Mouse (Mus musculus): ENCODE measurements at regions not wholly inside any gene's neighbourhood (a gene's known extent, or its start where the extent isn't known, plus 50 kb on each side); places are given as distances from the start of the nearest gene placed in this dataset.

DNA sequence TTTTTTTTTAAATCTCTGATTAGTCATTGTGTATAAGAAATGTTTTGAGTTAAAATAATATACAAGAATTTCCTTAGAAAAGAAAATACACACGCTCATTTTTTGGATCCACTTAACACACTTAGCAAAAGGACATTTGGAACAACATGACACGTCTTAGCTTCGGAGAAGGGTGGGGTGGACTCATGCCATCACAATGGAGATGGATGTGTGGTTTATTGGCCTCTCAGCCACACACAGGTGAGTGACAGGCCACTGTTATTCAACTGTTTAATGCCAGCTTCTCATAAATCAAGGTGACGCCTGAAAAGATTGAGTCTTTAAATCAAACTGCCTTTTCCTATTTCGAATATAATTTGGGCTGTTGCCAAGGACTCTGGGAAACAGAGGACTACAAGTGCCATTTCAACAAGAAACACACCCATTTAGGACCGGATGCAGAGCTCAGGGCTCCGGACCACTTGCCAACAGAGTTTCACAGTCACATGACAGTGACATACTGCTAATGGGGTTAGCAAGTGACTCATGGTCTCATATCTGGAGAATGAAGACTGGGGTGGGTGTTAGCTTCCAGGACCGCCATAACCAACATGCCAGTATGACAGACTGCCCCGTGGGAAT, 71.5 kb upstream of the Cldn5 start:
- Histone ChIP-seq H3K9ac (ENCODE audit: low read length) (no peak overlapping the region), H3K27me3 (ENCODE audit: control insufficient read depth, insufficient read depth, low read length) (no peaks in the 10 kb centered on the region), H3K4me2 (ENCODE audit: low read depth, low read length, severe bottlenecking) (no peak overlapping the region), H3K4me1 (replicated peaks; ENCODE audit: control insufficient read depth, insufficient read depth, low read length) (no peaks in the 10 kb centered on the region), H3K4me3 (ENCODE audit: low read depth, low read length) (no peak overlapping the region), H3K9me3 (ENCODE audit: control insufficient read depth, low read length) (no peaks in the 10 kb centered on the region), H3K36me3 (ENCODE audit: control insufficient read depth, insufficient read depth, low read length) (no peaks in the 10 kb centered on the region), H3K27ac (ENCODE audit: low read depth, low read length) (no peak overlapping the region)
- ATAC-seq (replicated peaks; ENCODE audit: low FRiP score) (no peak), DNase-seq (ENCODE audit: low spot score) (no peak)
- WGBS, result 85% methylated on average over 9 of the region's 9 CpGs

DNA sequence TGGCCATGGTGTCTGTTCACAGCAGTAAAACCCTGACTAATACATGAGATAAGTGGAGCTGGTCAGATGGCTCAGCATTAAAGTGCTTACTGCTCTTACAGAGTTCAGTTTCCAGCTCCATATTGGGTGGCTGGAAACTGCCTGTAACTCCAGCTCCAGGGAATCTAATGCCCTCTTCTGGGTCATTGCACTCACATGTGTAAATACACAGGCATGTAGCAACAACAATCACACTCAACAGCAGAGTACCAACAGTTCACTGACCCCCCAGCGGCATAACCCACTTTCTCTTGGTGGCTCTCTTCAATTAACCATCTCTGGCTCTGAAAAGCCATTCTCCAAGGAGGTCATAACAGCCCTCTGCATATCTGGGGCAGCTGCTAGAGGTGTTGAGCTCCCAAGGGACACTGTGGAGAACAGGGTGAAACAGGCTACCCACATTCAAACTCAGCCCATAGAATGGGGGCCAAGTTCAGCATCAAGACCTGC, 65.0 kb upstream of the Cldn5 start:
- Histone ChIP-seq H3K27ac (ENCODE audit: low read depth, low read length) (no peak overlapping the region), H3K36me3 (ENCODE audit: control insufficient read depth, insufficient read depth, low read length) (no peaks in the 10 kb centered on the region), H3K27me3 (ENCODE audit: control insufficient read depth, insufficient read depth, low read length) (no peaks in the 10 kb centered on the region), H3K9me3 (ENCODE audit: control insufficient read depth, low read length) (no peaks in the 10 kb centered on the region), H3K9ac (ENCODE audit: low read length) (no peak overlapping the region), H3K4me1 (replicated peaks; ENCODE audit: control insufficient read depth, insufficient read depth, low read length) (no peaks in the 10 kb centered on the region), H3K4me2 (ENCODE audit: low read depth, low read length, severe bottlenecking) (no peak overlapping the region), H3K4me3 (ENCODE audit: low read depth, low read length) (no peak overlapping the region)
- WGBS, result 72% methylated on average over 1 of the region's 1 CpGs
- ATAC-seq (replicated peaks; ENCODE audit: low FRiP score) (no peak), DNase-seq (ENCODE audit: low spot score) (no peak)

DNA sequence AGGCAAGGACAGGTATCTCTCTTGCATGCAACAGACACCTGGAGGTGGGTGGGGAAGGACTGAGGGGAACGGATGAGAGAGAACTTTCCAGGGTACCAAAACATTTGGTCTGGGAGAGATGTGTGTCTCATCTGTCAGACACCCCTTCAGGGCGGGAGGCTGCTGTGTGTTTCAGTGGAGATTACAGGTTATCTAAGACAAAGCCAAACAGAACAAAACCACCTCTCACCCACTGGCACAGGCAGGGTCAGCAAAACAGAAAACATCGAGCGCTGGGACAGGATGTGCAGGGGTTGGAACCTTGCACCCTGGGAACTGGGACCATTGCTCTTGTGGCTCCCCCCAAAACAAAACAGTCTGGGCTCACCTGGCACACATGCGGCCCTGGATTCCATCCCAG, 63.6 kb upstream of the Cldn5 start:
- DNase-seq (ENCODE audit: low spot score) (no peak), ATAC-seq (replicated peaks; ENCODE audit: low FRiP score) (no peak)
- H3K27ac ChIP-seq (ENCODE audit: low read depth, low read length), result no peak overlapping the region
- H3K36me3 ChIP-seq (ENCODE audit: control insufficient read depth, insufficient read depth, low read length), result no peaks in the 10 kb centered on the region
- H3K4me3 ChIP-seq (ENCODE audit: low read depth, low read length), result no peak overlapping the region
- H3K4me1 ChIP-seq (replicated peaks; ENCODE audit: control insufficient read depth, insufficient read depth, low read length), result no peaks in the 10 kb centered on the region
- 84% methylated on average over 5 of the region's 5 CpGs for WGBS
- H3K9ac ChIP-seq (ENCODE audit: low read length), result no peak overlapping the region
- H3K27me3 ChIP-seq (ENCODE audit: control insufficient read depth, insufficient read depth, low read length), result no peaks in the 10 kb centered on the region
- H3K4me2 ChIP-seq (ENCODE audit: low read depth, low read length, severe bottlenecking), result no peak overlapping the region
- H3K9me3 ChIP-seq (ENCODE audit: control insufficient read depth, low read length), result no peaks in the 10 kb centered on the region

DNA sequence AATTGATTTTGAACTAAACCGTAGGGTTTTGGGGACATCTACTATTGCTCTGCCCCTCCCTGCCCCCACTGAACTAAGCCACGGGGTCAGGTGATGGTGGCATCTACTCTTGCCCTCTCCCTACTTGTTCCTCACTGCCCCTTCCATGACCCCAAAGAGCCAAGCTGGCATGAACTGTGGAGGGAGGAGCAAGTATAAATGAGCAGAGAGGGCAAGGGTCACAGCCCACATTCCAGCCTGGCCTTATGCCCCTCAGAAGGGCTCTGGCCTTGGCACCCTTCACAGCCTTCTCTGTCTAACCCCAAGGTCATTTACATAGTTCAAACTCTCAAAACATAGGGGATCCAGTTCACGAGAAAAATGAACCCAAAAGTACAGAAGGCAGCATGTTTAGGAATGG, 61.3 kb upstream of the Cldn5 start:
- Histone ChIP-seq H3K9me3 (ENCODE audit: control insufficient read depth, low read length) (no peaks in the 10 kb centered on the region), H3K27ac (ENCODE audit: low read depth, low read length) (no peak overlapping the region), H3K4me1 (replicated peaks; ENCODE audit: control insufficient read depth, insufficient read depth, low read length) (no peaks in the 10 kb centered on the region), H3K4me3 (ENCODE audit: low read depth, low read length) (no peak overlapping the region), H3K9ac (ENCODE audit: low read length) (no peak overlapping the region), H3K4me2 (ENCODE audit: low read depth, low read length, severe bottlenecking) (no peak overlapping the region), H3K27me3 (ENCODE audit: control insufficient read depth, insufficient read depth, low read length) (no peaks in the 10 kb centered on the region), H3K36me3 (ENCODE audit: control insufficient read depth, insufficient read depth, low read length) (no peaks in the 10 kb centered on the region)
- DNase-seq (ENCODE audit: low spot score), result no peak
- WGBS, result 60% methylated on average over 3 of the region's 3 CpGs
- ATAC-seq (replicated peaks; ENCODE audit: low FRiP score), result no peak

DNA sequence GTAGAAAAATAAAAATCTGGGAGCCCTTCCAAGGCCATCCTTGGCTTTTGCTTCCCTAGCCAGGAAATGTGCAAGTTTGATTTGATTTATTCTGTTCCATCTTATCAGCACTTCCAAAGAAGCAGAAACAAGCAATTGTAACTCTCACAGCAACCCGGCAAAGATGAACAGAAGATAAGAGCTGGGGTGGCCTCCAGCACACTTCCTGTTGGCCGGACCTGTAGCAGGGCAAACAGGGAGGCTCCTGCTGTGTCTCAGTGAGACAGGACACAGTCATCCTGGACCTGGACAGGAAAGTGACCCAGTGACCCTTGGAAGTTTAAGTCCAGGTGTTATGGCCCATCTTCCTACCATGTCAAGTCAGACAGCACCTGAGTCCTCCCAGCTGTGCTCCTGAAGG, 58.6 kb upstream of the Cldn5 start:
- Histone ChIP-seq H3K27ac (ENCODE audit: low read depth, low read length) (no peak overlapping the region), H3K9ac (ENCODE audit: low read length) (no peak overlapping the region), H3K4me2 (ENCODE audit: low read depth, low read length, severe bottlenecking) (no peak overlapping the region), H3K9me3 (ENCODE audit: control insufficient read depth, low read length) (no peaks in the 10 kb centered on the region), H3K4me3 (ENCODE audit: low read depth, low read length) (no peak overlapping the region), H3K27me3 (ENCODE audit: control insufficient read depth, insufficient read depth, low read length) (no peaks in the 10 kb centered on the region), H3K36me3 (ENCODE audit: control insufficient read depth, insufficient read depth, low read length) (no peaks in the 10 kb centered on the region), H3K4me1 (replicated peaks; ENCODE audit: control insufficient read depth, insufficient read depth, low read length) (no peaks in the 10 kb centered on the region)
- no peak for ATAC-seq (replicated peaks; ENCODE audit: low FRiP score)
- no peak for DNase-seq (ENCODE audit: low spot score)
- 73% methylated on average over 2 of the region's 2 CpGs for WGBS

DNA sequence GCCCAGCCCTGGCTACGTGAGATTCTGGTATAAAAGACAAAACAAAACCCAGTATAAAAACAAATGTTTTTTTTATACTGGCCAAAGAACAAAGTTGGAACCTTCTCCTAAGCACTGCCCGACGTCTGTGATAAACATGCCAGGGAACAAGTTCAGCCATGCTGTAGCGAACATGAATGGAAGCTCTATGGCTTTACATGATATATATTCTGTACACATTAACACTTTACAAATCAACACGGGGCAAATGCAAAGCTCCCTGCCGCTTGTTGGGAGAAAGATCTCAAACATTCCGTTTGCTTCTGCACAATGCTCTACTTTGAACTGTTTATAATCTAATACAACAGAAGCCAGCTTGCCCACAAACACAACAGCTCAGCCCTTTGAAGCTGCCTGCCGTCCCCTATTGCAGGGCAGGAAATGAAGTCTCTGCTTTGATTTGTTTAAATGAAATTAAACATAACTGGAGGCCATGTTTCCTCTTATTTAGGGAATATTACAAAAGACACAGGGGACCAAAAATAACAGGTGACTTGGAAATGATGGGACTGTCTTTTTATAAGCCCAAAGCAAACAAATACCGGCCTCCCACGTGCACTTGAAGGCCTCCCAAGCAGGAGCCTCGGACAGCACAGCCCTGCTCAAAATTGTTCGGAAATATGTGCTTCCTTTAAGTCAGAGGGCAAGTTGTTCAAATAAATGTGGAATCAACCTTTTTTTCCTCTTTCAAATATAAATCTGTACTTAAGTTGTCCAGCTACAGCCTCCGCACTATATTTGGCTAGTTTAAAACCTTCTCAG, 56.0 kb upstream of the Cldn5 start:
- no peak overlapping the region for H3K4me2 ChIP-seq (ENCODE audit: low read depth, low read length, severe bottlenecking)
- no peaks in the 10 kb centered on the region for H3K27me3 ChIP-seq (ENCODE audit: control insufficient read depth, insufficient read depth, low read length)
- DNase-seq (ENCODE audit: low spot score), result no peak
- H3K9me3 ChIP-seq (ENCODE audit: control insufficient read depth, low read length), result no peaks in the 10 kb centered on the region
- no peak overlapping the region for H3K4me3 ChIP-seq (ENCODE audit: low read depth, low read length)
- WGBS, result 73% methylated on average over 13 of the region's 13 CpGs
- no peak overlapping the region for H3K27ac ChIP-seq (ENCODE audit: low read depth, low read length)
- H3K36me3 ChIP-seq (ENCODE audit: control insufficient read depth, insufficient read depth, low read length), result no peaks in the 10 kb centered on the region
- ATAC-seq (replicated peaks; ENCODE audit: low FRiP score), result no peak
- no peaks in the 10 kb centered on the region for H3K4me1 ChIP-seq (replicated peaks; ENCODE audit: control insufficient read depth, insufficient read depth, low read length)
- H3K9ac ChIP-seq (ENCODE audit: low read length), result no peak overlapping the region

DNA sequence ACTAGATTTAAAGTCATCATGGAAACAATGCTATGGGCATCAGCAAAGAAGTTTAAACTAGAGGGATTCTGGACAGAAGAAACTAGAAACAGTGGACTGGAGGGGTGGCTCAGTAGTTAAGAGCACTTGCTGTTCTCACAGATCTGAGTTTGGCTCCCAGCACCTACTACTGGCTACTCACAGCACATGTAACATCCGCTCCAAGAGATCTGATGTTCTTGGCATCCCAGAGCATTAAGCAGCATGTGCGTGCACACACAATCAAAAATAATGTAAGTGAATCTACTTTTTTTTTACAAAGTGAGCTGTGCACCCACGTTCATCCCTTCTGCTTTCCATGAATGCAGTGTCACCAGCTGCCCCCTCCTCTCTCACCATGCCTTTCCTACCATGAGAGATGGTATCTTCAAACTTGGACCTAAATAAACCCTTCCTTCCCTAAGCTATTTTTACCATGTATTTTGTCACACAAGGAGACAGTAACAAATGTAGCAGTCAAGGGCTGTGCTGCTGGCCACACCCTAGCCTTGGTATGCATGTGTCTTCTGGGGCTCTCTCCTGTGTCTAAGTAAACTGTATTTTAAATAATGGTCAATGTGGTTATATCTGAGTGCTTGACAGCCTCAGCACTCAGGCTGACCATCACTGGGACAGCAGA, 53.3 kb upstream of the Cldn5 start:
- Histone ChIP-seq H3K9me3 (ENCODE audit: control insufficient read depth, low read length) (no peaks in the 10 kb centered on the region), H3K4me1 (replicated peaks; ENCODE audit: control insufficient read depth, insufficient read depth, low read length) (no peaks in the 10 kb centered on the region), H3K4me2 (ENCODE audit: low read depth, low read length, severe bottlenecking) (no peak overlapping the region), H3K27ac (ENCODE audit: low read depth, low read length) (no peak overlapping the region), H3K9ac (ENCODE audit: low read length) (no peak overlapping the region), H3K4me3 (ENCODE audit: low read depth, low read length) (no peak overlapping the region), H3K36me3 (ENCODE audit: control insufficient read depth, insufficient read depth, low read length) (no peaks in the 10 kb centered on the region), H3K27me3 (ENCODE audit: control insufficient read depth, insufficient read depth, low read length) (no peaks in the 10 kb centered on the region)
- WGBS, result 74% methylated on average over 3 of the region's 3 CpGs
- ATAC-seq (replicated peaks; ENCODE audit: low FRiP score), result no peak
- no peak for DNase-seq (ENCODE audit: low spot score)

DNA sequence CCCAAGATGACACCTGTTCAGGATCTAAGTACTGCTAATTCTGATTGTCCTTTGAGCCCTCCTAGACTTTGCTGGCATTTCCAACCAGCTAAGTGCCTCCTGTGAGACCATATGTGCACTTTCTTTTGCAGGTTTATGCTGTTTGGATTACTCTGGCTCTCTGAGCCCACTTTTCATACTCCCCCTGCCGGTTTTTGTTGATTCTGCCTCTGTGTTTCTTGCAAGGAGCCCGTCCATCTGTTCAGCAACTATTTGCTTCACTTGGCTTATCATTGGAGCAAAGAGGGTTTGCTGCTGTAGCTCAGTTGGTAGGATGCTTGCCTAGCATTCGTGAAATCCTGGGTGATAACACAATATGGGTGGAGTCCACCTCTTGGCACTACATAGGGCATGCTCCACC, 52.8 kb upstream of the Cldn5 start:
- WGBS, result 52% methylated on average over 3 of the region's 3 CpGs
- H3K9ac ChIP-seq (ENCODE audit: low read length), result no peak overlapping the region
- no peaks in the 10 kb centered on the region for H3K4me1 ChIP-seq (replicated peaks; ENCODE audit: control insufficient read depth, insufficient read depth, low read length)
- no peak for DNase-seq (ENCODE audit: low spot score)
- H3K36me3 ChIP-seq (ENCODE audit: control insufficient read depth, insufficient read depth, low read length), result no peaks in the 10 kb centered on the region
- H3K27ac ChIP-seq (ENCODE audit: low read depth, low read length), result no peak overlapping the region
- no peak overlapping the region for H3K4me2 ChIP-seq (ENCODE audit: low read depth, low read length, severe bottlenecking)
- no peak overlapping the region for H3K4me3 ChIP-seq (ENCODE audit: low read depth, low read length)
- H3K9me3 ChIP-seq (ENCODE audit: control insufficient read depth, low read length), result no peaks in the 10 kb centered on the region
- ATAC-seq (replicated peaks; ENCODE audit: low FRiP score), result no peak
- H3K27me3 ChIP-seq (ENCODE audit: control insufficient read depth, insufficient read depth, low read length), result no peaks in the 10 kb centered on the region
